Comparison of ENCODE assay signal across 8 mouse cellular contexts in genomic region chr9:114978281-114979111, GRCm38 (mm10). TPM values are rescaled to one million over a fixed set of nuclear protein-coding genes. Genes with fewer than 3 reads are reported as not detected.
DNase-seq lines count a peak whose midpoint lies in the region; ATAC-seq lines count a peak whose summit lies in the region.

Gene Osbpl10 (plus strand): TSS chr9:114978569.

- H3K27ac ChIP-seq in hindbrain, embryonic 10.5 days: peak within 1 kb of the TSS; percentile 93
- peak within 1 kb of the TSS; percentile 92 for H3K27ac ChIP-seq in lung, embryonic 15.5 days

- peak; percentile 85 for ATAC-seq in lung, embryonic 15.5 days (ENCODE audit: borderline replicate concordance, extremely low read depth, low FRiP score, low TSS enrichment)

- peak within 1 kb of the TSS; percentile 75 for H3K9ac ChIP-seq in lung, embryonic 15.5 days

- H3K9me3 ChIP-seq in hindbrain, embryonic 10.5 days: no peaks in the 10 kb centered on the region
- no peaks in the 10 kb centered on the region for H3K9me3 ChIP-seq in lung, embryonic 15.5 days

- peaks cover 43% of the 10 kb centered on the region for H3K27me3 ChIP-seq in hindbrain, embryonic 10.5 days (ENCODE audit: insufficient read depth, poor library complexity, severe bottlenecking)
- H3K27me3 ChIP-seq in lung, embryonic 15.5 days: no peaks in the 10 kb centered on the region

- H3K4me2 ChIP-seq in lung, embryonic 15.5 days: peak within 1 kb of the TSS; percentile 95

- peaks cover 24% of the 10 kb centered on the region for H3K4me1 ChIP-seq in hindbrain, embryonic 10.5 days (replicated peaks)
- H3K4me1 ChIP-seq in lung, embryonic 15.5 days: peaks cover 21% of the 10 kb centered on the region

- DNase-seq in Muller cell, postnatal 12 days (ENCODE audit: inconsistent ontology term): peak; percentile 89
- peak; percentile 82 for DNase-seq in cerebellum, adult 9-11 months
- DNase-seq in frontal cortex, postnatal 10 days (ENCODE audit: low spot score in 2 of 2): peak; percentile 68 to 76
- DNase-seq in hindbrain, embryonic 10.5 days (ENCODE audit: low spot score): peak; percentile 80
- DNase-seq in layer of hippocampus, postnatal 10 days (ENCODE audit: low spot score in 2 of 2): peak; percentile 70 to 81
- peak; percentile 70 for DNase-seq in ovary, postnatal 14 days (ENCODE audit: low spot score)
- peak; percentile 32 for DNase-seq in urinary bladder, postnatal 10 days (ENCODE audit: low spot score)

- H3K4me3 ChIP-seq in hindbrain, embryonic 10.5 days: peak within 1 kb of the TSS; percentile 83
- peak within 1 kb of the TSS; percentile 81 for H3K4me3 ChIP-seq in lung, embryonic 15.5 days

- under 1% methylated on average over 72 of the region's 86 CpGs for WGBS in hindbrain, embryonic 10.5 days
- WGBS in lung, embryonic 15.5 days: under 1% methylated on average over 58 of the region's 86 CpGs

- H3K36me3 ChIP-seq in hindbrain, embryonic 10.5 days: no peaks in the 10 kb centered on the region
- no peaks in the 10 kb centered on the region for H3K36me3 ChIP-seq in lung, embryonic 15.5 days

RNA-seq across cellular contexts. Expression of gene Osbpl10, which starts in this region (rescaled TPM):
- polyA plus RNA-seq in hindbrain, embryonic 10.5 days (2016; fragmentation: Nextera tagmentation; extraction: Ambion mirVana): 1.00 and 1.6 TPM in 2 replicates
- total RNA-seq in layer of hippocampus, postnatal 10 days (2021): 10 to 100 TPM; 29.3 to 31.8 TPM
- polyA plus RNA-seq in lung, embryonic 15.5 days (2015; fragmentation: Nextera tagmentation; extraction: Ambion mirVana): 2.4 and 3.5 TPM in 2 replicates

Comparison
In these comparisons a context has a peak if more than half of its experiments do, and no peak if none do; other contexts are left out.
1. Peak in every context shown above with its lines: DNase-seq, ATAC-seq, H3K4me3 ChIP-seq and H3K27ac ChIP-seq.
2. DNase-seq: peak in every context shown above with its lines; median percentile 89 in Muller cell, postnatal 12 days; 82 in cerebellum, adult 9-11 months; 80 in hindbrain, embryonic 10.5 days; 76 in layer of hippocampus, postnatal 10 days; 72 in frontal cortex, postnatal 10 days; 70 in ovary, postnatal 14 days; 32 in urinary bladder, postnatal 10 days.